8 mouse cellular contexts compared by ENCODE assay signal in the genomic region with DNA sequence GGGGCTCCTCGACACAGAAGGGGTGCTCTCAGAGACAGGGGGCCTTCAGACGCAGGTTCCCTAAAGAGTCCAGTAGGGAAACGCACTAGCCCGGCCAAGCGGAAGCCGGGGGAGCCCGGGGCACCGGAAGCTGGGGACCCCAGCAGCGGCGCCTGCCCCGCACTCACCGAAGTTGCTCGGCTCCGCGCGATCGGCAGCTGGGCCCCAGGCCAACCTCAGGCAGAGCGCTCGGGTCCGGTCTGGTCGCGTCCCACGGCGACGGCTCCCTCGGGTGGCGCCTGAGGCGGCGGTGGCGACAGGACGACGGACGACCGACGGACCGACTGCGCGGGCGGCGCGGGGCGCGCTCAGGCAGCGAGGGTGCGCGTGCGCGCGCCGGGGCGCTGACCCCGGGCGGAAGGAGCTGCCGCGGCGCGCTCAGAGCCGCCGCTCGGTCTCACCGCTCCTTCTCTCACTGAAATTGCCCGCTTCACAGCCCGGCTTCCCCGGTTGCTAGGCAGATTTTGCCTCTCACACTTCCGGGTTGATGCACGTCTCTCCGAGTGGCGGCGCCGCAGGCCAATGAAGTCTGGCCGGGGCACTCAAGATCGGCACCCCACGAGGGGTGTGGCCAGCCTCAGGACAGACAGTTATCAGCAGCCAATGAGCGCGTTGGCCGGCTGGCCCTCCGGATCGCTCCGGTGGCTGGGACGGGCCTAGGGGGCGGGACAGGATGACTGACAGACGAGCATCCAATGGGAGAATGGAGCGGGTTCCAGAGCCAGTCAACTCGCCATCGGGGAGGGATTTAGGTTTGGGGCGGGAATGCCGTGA. TPM values are rescaled to one million over a fixed set of nuclear protein-coding genes. Genes with fewer than 3 reads are reported as not detected.
A peak's percentile ranks its signal among the peaks of the same experiment; 100 is the strongest.
DNase-seq lines count a peak whose midpoint lies in the region; ATAC-seq lines count a peak whose summit lies in the region.

Gene Gatad2a, minus strand, starts transcription at position 609 of the 813 bp plus-strand sequence.

- no peaks in the 10 kb centered on the region for H3K27me3 ChIP-seq in hindbrain, embryonic 11.5 days (ENCODE audit: control insufficient read depth, insufficient read depth, low read length)

- peak within 1 kb of the TSS; percentile 93 for H3K4me3 ChIP-seq in hindbrain, embryonic 11.5 days (ENCODE audit: low read depth, low read length)

- peak; percentile 100 for DNase-seq in Muller cell, postnatal 12 days (ENCODE audit: inconsistent ontology term)
- DNase-seq in cerebellum, adult 9-11 months: peak; percentile 100
- DNase-seq in frontal cortex, adult 2 months (ENCODE audit: extremely low spot score in 1 of 2, low spot score in 1 of 2): peak; percentile 99 to 100
- peak; percentile 99 for DNase-seq in hindbrain, embryonic 11.5 days (ENCODE audit: low spot score)
- DNase-seq in layer of hippocampus, postnatal 10 days (ENCODE audit: low spot score in 2 of 2): peak; percentile 100
- DNase-seq in lung, postnatal 10 days: peak; percentile 100
- DNase-seq in ovary, postnatal 36 days (ENCODE audit: low spot score): peak; percentile 100
- peak; percentile 100 for DNase-seq in thymus, postnatal 25 days

- H3K9ac ChIP-seq in hindbrain, embryonic 11.5 days (ENCODE audit: low read depth, low read length): peak within 1 kb of the TSS; percentile 79

- no peaks in the 10 kb centered on the region for H3K4me1 ChIP-seq in hindbrain, embryonic 11.5 days (replicated peaks; ENCODE audit: control insufficient read depth, insufficient read depth, low read length)

- H3K9me3 ChIP-seq in hindbrain, embryonic 11.5 days (ENCODE audit: control insufficient read depth, low read length): no peaks in the 10 kb centered on the region

- 0% methylated on average over 65 of the region's 87 CpGs for WGBS in hindbrain, embryonic 11.5 days

- no peaks in the 10 kb centered on the region for H3K36me3 ChIP-seq in hindbrain, embryonic 11.5 days (ENCODE audit: control insufficient read depth, insufficient read depth, low read length)

- peak within 1 kb of the TSS; percentile 93 for H3K4me2 ChIP-seq in hindbrain, embryonic 11.5 days (replicated peaks; ENCODE audit: low read depth, low read length)

- peak; percentile 100 for ATAC-seq in hindbrain, embryonic 11.5 days (ENCODE audit: low FRiP score)

- peak within 1 kb of the TSS; percentile 85 for H3K27ac ChIP-seq in hindbrain, embryonic 11.5 days (ENCODE audit: low read depth, low read length)

RNA-seq across cellular contexts. Expression of gene Gatad2a, which starts in this region (rescaled TPM):
- 28.6 and 31.0 TPM in 2 replicates for polyA plus RNA-seq in frontal cortex, adult 2 months (2012; rRNA removed)
- 48.8 and 62.0 TPM in 2 replicates for polyA plus RNA-seq in hindbrain, embryonic 11.5 days (2014; fragmentation: Nextera tagmentation; extraction: Ambion mirVana)
- 10 to 100 TPM; 40.9 to 43.3 TPM for total RNA-seq in layer of hippocampus, postnatal 10 days (2021)

Comparison
In these comparisons a context has a peak if more than half of its experiments do, and no peak if none do; other contexts are left out.
1. Peak in every context shown above with its lines: DNase-seq, ATAC-seq, H3K4me3 ChIP-seq and H3K27ac ChIP-seq.